Mouse (Mus musculus) adrenal gland, postnatal 14 days (tissue): ENCODE measurements at regions not wholly inside any gene's neighbourhood (a gene's known extent, or its start where the extent isn't known, plus 50 kb on each side); places are given as distances from the start of the nearest gene placed in this dataset.

Source experiments
- DNase-seq: peaks from one replicate; pipeline ENCODE4 v3.0.0; 2021; ENCODE audit warnings: mixed read lengths

- peak; percentile 25 for DNase-seq
Observed at GRCm38 (mm10) chr11:19828959-19829401, 95.2 kb upstream of the Spred2 start.

GRCm38 (mm10) chr11:19829564-19830279 lies 94.5 kb upstream of the Spred2 start:
- DNase-seq: no peak

GRCm38 (mm10) chr11:19830280-19831062 lies 93.7 kb upstream of the Spred2 start:
- peak; percentile 90 for DNase-seq

- DNase-seq: peak; percentile 39
Observed at GRCm38 (mm10) chr11:19834561-19834960, 89.6 kb upstream of the Spred2 start.

- peak; percentile 48 for DNase-seq
Observed at GRCm38 (mm10) chr11:19835221-19835745, 88.9 kb upstream of the Spred2 start.

GRCm38 (mm10) chr11:19838932-19839331 lies 85.2 kb upstream of the Spred2 start:
- no peak for DNase-seq

GRCm38 (mm10) chr11:19843084-19843483 lies 81.1 kb upstream of the Spred2 start:
- no peak for DNase-seq

- no peak for DNase-seq
Observed at GRCm38 (mm10) chr11:19847910-19848309, 76.3 kb upstream of the Spred2 start.

GRCm38 (mm10) chr11:19848412-19848811 lies 75.8 kb upstream of the Spred2 start:
- DNase-seq: no peak

- peak; percentile 53 for DNase-seq
Observed at GRCm38 (mm10) chr11:19849347-19849811, 74.8 kb upstream of the Spred2 start.

GRCm38 (mm10) chr11:19849844-19850420 lies 74.2 kb upstream of the Spred2 start:
- DNase-seq: no peak

GRCm38 (mm10) chr11:19851022-19851615 lies 73.1 kb upstream of the Spred2 start:
- no peak for DNase-seq

- no peak for DNase-seq
Observed at GRCm38 (mm10) chr11:19861596-19861995, 62.6 kb upstream of the Spred2 start.

- no peak for DNase-seq
Observed at GRCm38 (mm10) chr11:19863327-19863726, 60.8 kb upstream of the Spred2 start.

- DNase-seq: no peak
Observed at GRCm38 (mm10) chr11:19866262-19866661, 57.9 kb upstream of the Spred2 start.

GRCm38 (mm10) chr11:19869671-19870070 lies 54.5 kb upstream of the Spred2 start:
- DNase-seq: no peak

GRCm38 (mm10) chr11:19870136-19870535 lies 54.0 kb upstream of the Spred2 start:
- DNase-seq: peak; percentile 19

- no peak for DNase-seq
Observed at GRCm38 (mm10) chr11:19873796-19874195, 50.4 kb upstream of the Spred2 start.
